Mouse (Mus musculus) myocyte (in vitro differentiated cells): ENCODE measurements around the gene Riox1.
"Not testable (repeated sequence)": the region's sequence is repeated elsewhere in the genome, so short reads cannot be mapped to it uniquely, and the experiment has no call there.

Experiments
- POLR2A ChIP-seq: IDR thresholded peaks from one replicate; pipeline ENCODE4 v1.6.1; 2011; ENCODE audit warnings: low read depth, mild to moderate bottlenecking, control low read depth, moderate library complexity; ENCODE audit not compliant: insufficient read length
- USF1 ChIP-seq: IDR thresholded peaks from one replicate; pipeline ENCODE4 v1.6.1; 2011; ENCODE audit warnings: low read depth, mild to moderate bottlenecking, control low read depth, moderate library complexity

- TF ChIP-seq POLR2A, USF1: not testable (repeated sequence)
Observed at GRCm38 (mm10) chr12:83999237-83999636, 48.8 kb downstream of the Riox1 start.
